Mouse (Mus musculus): ENCODE measurements around the gene Insl3. TPM values are rescaled to one million over a fixed set of nuclear protein-coding genes. Genes with fewer than 3 reads are reported as not detected.
A peak's percentile ranks its signal among the peaks of the same experiment; 100 is the strongest.

The Insl3 gene
- polyA plus RNA-seq, 1 experiment from 2014 or later, result 0.76 TPM

GRCm38 (mm10) chr8:71670198-71670597, 18.8 kb upstream of the Insl3 start:
- Histone ChIP-seq H3K27ac (peak overlapping the region; percentile 73), H3K9me3 (replicated peaks) (no peaks in the 10 kb centered on the region), H3K27me3 (ENCODE audit: low read depth, poor library complexity, severe bottlenecking) (peaks cover 85% of the 10 kb centered on the region), H3K4me3 (peak overlapping the region; percentile 56), H3K4me1 (peaks cover 62% of the 10 kb centered on the region), H3K36me3 (no peaks in the 10 kb centered on the region)
- DNase-seq (ENCODE audit: low spot score), result no peak
- WGBS, result 7% methylated on average over 11 of the region's 12 CpGs

DNA sequence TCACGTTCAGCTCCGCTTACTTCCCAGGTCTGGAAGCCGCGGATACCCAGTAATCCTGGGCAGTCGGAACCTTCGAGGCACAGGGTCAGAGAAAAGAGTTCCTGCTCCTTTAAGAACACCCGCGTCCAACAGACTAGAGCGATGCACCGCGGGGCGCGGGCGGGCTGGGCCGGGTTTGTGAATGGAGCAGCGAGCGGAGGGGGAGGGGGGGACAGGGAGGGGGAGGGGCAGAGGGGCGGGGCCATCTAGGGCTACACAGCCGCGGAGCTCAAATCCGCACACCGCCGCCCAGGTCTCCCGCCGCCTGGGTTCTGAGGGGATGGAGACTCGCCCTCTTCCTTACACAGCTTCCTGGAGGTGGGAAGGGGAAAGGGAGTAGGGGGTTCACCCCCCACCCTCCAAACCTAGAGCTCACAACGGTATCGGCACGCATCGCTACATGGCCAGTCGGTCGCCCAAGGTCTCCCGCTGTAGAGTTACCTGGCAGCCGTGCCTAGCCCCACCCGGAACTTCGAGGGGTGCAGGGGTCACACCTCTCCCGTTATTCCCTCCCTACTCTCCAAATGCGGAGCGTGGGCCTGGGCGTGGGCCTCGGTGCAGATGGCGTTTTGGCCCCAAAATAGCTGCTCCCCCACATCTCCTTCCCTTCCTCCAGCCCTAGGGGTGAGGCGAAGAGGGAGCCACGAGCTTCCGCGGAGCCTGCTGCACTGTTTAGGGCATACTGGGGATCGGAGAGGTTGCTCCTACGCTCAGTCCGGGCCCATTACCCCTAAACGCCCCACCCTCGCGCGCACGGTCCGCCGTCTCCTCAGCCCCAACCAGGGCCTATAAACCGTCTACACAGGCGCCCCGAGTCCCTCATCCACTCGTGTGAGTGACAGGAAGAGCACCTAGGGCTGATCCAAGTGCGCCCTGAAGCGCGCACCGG, 18.1 kb upstream of the Insl3 start:
- Histone ChIP-seq H3K4me3 (peak overlapping the region; percentile 56), H3K9me3 (replicated peaks) (no peaks in the 10 kb centered on the region), H3K27ac (peak overlapping the region; percentile 73), H3K4me1 (peaks cover 60% of the 10 kb centered on the region), H3K27me3 (ENCODE audit: low read depth, poor library complexity, severe bottlenecking) (peaks cover 91% of the 10 kb centered on the region), H3K36me3 (no peaks in the 10 kb centered on the region)
- under 1% methylated on average over 64 of the region's 64 CpGs for WGBS
- DNase-seq (ENCODE audit: low spot score), result peak; percentile 78

GRCm38 (mm10) chr8:71671549-71671965, 17.5 kb upstream of the Insl3 start, which contains the start of gene Unc13a:
Gene Unc13a, minus strand, starts transcription at chr8:71671757.
- Histone ChIP-seq H3K27ac (peak within 1 kb of the TSS; percentile 73), H3K36me3 (no peaks in the 10 kb centered on the region), H3K4me1 (peaks cover 60% of the 10 kb centered on the region), H3K27me3 (ENCODE audit: low read depth, poor library complexity, severe bottlenecking) (peaks cover 93% of the 10 kb centered on the region), H3K9me3 (replicated peaks) (no peaks in the 10 kb centered on the region), H3K4me3 (peak within 1 kb of the TSS; percentile 56)
- 0% methylated on average over 41 of the region's 42 CpGs for WGBS
- peak; percentile 95 for DNase-seq (ENCODE audit: low spot score)

DNA sequence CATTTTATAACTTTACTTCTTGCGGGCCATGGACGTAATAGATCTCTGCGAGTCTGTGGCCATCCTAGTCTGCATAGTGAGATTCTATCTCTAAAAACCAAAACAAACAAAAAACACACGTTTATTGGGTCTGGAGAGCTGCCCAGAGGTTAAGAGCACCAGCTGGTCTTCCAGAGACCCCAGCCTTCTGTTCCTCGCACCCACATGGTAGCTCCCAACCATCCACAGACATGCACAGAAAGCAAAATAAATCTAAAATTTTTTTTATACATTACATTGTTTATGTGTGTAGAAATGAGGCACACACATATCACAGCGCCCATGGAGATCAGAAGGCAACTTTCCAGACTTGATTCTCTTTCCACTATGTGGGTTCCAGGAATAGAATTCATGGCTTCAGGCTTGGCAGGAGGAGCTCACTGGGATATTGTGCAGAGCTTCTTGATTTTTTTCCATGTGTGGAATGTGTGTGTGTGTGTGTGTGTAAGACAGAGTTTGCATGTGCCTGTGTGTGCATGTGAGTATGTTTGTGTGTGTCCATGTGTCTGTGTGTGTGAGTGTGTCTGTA, 16.8 kb upstream of the Insl3 start:
- Histone ChIP-seq H3K36me3 (no peaks in the 10 kb centered on the region), H3K27me3 (ENCODE audit: low read depth, poor library complexity, severe bottlenecking) (peaks cover 93% of the 10 kb centered on the region), H3K9me3 (replicated peaks) (no peaks in the 10 kb centered on the region), H3K4me3 (peak overlapping the region; percentile 56), H3K27ac (peak overlapping the region; percentile 61), H3K4me1 (peaks cover 57% of the 10 kb centered on the region)
- 59% methylated on average over 6 of the region's 6 CpGs for WGBS
- DNase-seq (ENCODE audit: low spot score), result no peak

GRCm38 (mm10) chr8:71674071-71674470, 14.9 kb upstream of the Insl3 start:
- 87% methylated on average over 2 of the region's 2 CpGs for WGBS
- Histone ChIP-seq H3K27ac (no peak overlapping the region), H3K27me3 (ENCODE audit: low read depth, poor library complexity, severe bottlenecking) (peaks cover 93% of the 10 kb centered on the region)

DNA sequence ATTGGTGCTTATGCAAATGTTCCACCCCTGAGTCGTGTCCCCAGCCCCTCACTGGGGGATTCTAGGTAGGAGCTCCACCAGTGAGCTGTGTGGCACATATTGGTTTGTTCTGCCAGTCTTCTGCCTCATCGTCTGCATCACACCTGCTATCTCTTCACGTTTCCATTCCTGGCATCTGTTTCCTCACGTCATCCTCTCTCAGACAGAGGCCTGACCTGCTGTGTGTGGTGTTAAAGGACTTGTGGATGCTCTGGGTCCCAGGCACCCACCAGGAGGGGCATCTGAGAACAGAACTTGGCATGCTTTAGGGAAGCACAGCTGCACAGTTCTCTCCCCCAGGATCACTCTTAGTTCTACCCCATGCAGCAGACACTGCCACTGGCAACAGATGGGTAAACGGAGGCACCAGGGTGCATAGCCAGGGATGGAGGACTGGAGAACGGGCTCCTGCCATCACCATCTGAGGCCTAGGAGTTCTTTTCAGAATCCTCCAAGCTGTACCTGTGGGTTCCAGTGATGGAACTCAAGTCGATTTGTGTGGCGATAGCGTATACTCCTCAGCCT, 13.5 kb upstream of the Insl3 start:
- H3K27ac ChIP-seq, result 0 out of 2 replicates have a peak overlapping the region, but pooled peaks have one; percentile 75
- DNase-seq (ENCODE audit: low spot score), result no peak
- no peaks in the 10 kb centered on the region for H3K9me3 ChIP-seq (replicated peaks)
- peak overlapping the region; percentile 66 for H3K4me3 ChIP-seq
- H3K27me3 ChIP-seq (ENCODE audit: low read depth, poor library complexity, severe bottlenecking), result peaks cover 93% of the 10 kb centered on the region
- WGBS, result 34% methylated on average over 9 of the region's 9 CpGs
- peaks cover 46% of the 10 kb centered on the region for H3K4me1 ChIP-seq
- H3K36me3 ChIP-seq, result no peaks in the 10 kb centered on the region

More at GRCm38 (mm10) chr8:71674071-71674470, 14.9 kb upstream of the Insl3 start:
- Histone ChIP-seq H3K4me1 (peaks cover 40% of the 10 kb centered on the region), H3K4me3 (no peak overlapping the region), H3K9me3 (replicated peaks) (no peaks in the 10 kb centered on the region), H3K36me3 (no peaks in the 10 kb centered on the region)
- no peak for DNase-seq (ENCODE audit: low spot score)

DNA sequence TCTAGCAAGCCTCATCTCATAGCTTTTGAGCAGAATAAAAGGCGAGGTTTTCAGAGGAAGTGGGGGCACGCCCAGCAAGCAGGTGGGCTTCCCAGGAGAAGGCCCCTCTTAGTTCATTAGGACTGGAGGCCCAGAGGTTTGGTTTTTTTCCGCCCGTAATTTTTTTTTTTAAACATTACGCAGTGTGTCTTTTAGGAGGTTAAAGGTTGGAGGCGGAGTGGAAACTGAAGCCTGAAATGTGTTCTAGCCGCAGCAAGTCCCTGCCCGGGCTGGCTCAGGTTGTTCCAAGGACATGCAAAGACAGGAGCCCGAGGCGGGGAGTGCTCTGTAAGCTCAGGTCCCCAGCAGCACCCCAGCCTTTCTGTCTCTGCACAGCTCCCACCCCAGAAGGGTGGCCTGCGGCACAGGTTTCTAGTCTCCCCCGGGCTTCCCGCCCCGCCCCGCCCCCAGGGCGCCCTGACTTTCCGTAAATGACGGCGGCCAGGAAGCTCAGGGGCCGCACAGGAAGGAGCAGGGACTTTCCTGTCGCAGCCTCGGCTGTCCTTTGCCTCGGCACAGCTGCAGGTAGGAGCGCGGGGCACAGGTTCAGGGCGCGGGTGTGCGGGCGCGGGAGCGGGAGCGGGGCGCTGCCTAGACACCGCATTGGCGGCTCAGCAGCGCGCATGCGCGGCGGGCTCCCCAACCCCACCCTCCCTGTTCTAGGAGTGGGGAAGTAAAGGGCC, 12.8 kb upstream of the Insl3 start, which contains the start of gene Jak3:
TSS of gene Jak3 (plus strand) at position 277 of the 722 bp plus-strand sequence.
- Histone ChIP-seq H3K9me3 (replicated peaks) (no peaks in the 10 kb centered on the region), H3K36me3 (no peaks in the 10 kb centered on the region), H3K27ac (peak within 1 kb of the TSS; percentile 75), H3K27me3 (ENCODE audit: low read depth, poor library complexity, severe bottlenecking) (peaks cover 93% of the 10 kb centered on the region), H3K4me3 (peak within 1 kb of the TSS; percentile 66), H3K4me1 (peaks cover 46% of the 10 kb centered on the region)
- WGBS, result 2% methylated on average over 40 of the region's 40 CpGs
- peak; percentile 69 for DNase-seq (ENCODE audit: low spot score)

GRCm38 (mm10) chr8:71676803-71677202, 12.2 kb upstream of the Insl3 start:
- Histone ChIP-seq H3K27ac (0 out of 2 replicates have a peak overlapping the region, but pooled peaks have one; percentile 75), H3K9me3 (replicated peaks) (no peaks in the 10 kb centered on the region), H3K4me1 (peaks cover 40% of the 10 kb centered on the region), H3K36me3 (no peaks in the 10 kb centered on the region), H3K27me3 (ENCODE audit: low read depth, poor library complexity, severe bottlenecking) (peaks cover 95% of the 10 kb centered on the region), H3K4me3 (peak overlapping the region; percentile 66)
- no peak for DNase-seq (ENCODE audit: low spot score)
- 56% methylated on average over 9 of the region's 9 CpGs for WGBS

GRCm38 (mm10) chr8:71677555-71677954, 11.5 kb upstream of the Insl3 start:
- DNase-seq (ENCODE audit: low spot score), result no peak
- H3K36me3 ChIP-seq, result no peaks in the 10 kb centered on the region

DNA sequence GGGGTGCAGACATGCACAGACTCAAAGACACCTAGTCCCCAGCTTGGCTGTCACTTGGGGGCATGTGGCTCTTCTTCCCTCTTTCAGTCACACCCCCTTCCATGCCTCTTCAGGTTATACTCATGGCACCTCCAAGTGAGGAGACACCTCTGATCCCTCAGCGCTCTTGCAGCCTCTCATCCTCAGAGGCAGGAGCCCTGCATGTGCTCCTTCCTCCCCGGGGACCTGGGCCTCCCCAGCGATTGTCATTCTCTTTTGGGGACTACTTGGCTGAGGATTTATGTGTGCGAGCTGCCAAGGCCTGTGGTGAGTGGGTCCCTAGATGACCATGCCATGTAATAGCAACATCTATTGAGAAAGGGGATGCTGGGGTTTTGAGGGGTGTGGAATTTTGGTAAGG, 10.8 kb upstream of the Insl3 start:
- WGBS, result 60% methylated on average over 4 of the region's 4 CpGs
- no peak overlapping the region for H3K4me3 ChIP-seq
- H3K27me3 ChIP-seq (ENCODE audit: low read depth, poor library complexity, severe bottlenecking), result peaks cover 96% of the 10 kb centered on the region
- H3K4me1 ChIP-seq, result peaks cover 35% of the 10 kb centered on the region
- H3K9me3 ChIP-seq (replicated peaks), result no peaks in the 10 kb centered on the region
- H3K36me3 ChIP-seq, result no peaks in the 10 kb centered on the region
- no peak for DNase-seq (ENCODE audit: low spot score)
- H3K27ac ChIP-seq, result no peak overlapping the region

More at GRCm38 (mm10) chr8:71677555-71677954, 11.5 kb upstream of the Insl3 start:
- Histone ChIP-seq H3K4me3 (no peak overlapping the region), H3K27me3 (ENCODE audit: low read depth, poor library complexity, severe bottlenecking) (peaks cover 96% of the 10 kb centered on the region), H3K27ac (no peak overlapping the region), H3K9me3 (replicated peaks) (no peaks in the 10 kb centered on the region), H3K4me1 (peaks cover 35% of the 10 kb centered on the region)

DNA sequence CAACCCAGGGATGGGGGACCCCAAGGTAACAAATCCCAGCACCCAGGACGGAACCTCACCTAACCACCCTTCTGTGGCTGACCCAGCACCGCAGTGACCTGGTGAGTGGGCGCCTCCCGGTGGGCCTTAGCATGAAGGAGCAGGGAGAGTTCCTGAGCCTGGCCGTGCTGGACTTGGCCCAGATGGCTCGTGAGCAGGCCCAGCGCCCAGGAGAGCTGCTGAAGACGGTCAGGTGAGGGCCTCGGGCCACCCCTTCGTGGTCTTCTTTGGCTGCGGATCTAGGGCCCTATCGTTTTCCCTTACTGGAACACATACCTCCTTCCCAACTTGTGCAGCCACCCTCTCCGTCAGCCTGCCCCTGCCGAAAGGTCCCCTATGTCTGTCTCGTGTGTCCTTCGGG, 9.9 kb upstream of the Insl3 start:
- no peaks in the 10 kb centered on the region for H3K36me3 ChIP-seq
- peaks cover 35% of the 10 kb centered on the region for H3K4me1 ChIP-seq
- DNase-seq (ENCODE audit: low spot score), result no peak
- WGBS, result 11% methylated on average over 16 of the region's 16 CpGs
- H3K9me3 ChIP-seq (replicated peaks), result no peaks in the 10 kb centered on the region
- peaks cover 98% of the 10 kb centered on the region for H3K27me3 ChIP-seq (ENCODE audit: low read depth, poor library complexity, severe bottlenecking)
- peak overlapping the region; percentile 38 for H3K4me3 ChIP-seq
- H3K27ac ChIP-seq, result no peak overlapping the region

- under 1% methylated on average over 46 of the region's 46 CpGs for WGBS
- Histone ChIP-seq H3K36me3 (no peaks in the 10 kb centered on the region), H3K4me1 (peaks cover 39% of the 10 kb centered on the region), H3K4me3 (peak overlapping the region; percentile 38), H3K27me3 (ENCODE audit: low read depth, poor library complexity, severe bottlenecking) (peaks cover 100% of the 10 kb centered on the region), H3K9me3 (replicated peaks) (no peaks in the 10 kb centered on the region), H3K27ac (no peak overlapping the region)
- DNase-seq (ENCODE audit: low spot score), result no peak
Measured at GRCm38 (mm10) chr8:71679550-71680168, 9.4 kb upstream of the Insl3 start.
